Mouse (Mus musculus) heart, postnatal 0 days (tissue): Measurements from ENCODE around the gene Hells. TPM values are rescaled to one million over a fixed set of nuclear protein-coding genes. Genes with fewer than 3 reads are reported as not detected.
A peak's percentile ranks its signal among the peaks of the same experiment; 100 is the strongest.

Experiments
- ATAC-seq: fragments of 200-750 bp; cut with Nextera tagmentation; 2 replicates; pipeline ENCODE4 v1.8.0; 2017; ENCODE audit warnings: low read depth, moderate number of reproducible peaks, moderate library complexity; ENCODE audit not compliant: insufficient read depth
- DNase-seq: peaks from one replicate; pipeline ENCODE4 v3.0.0-alpha.2; 2016; ENCODE audit warnings: low spot score
- H3K27ac ChIP-seq: fragments of 300-500 bp; sonication (generic); 2 replicates; pipeline ENCODE4 v1.5.1; 2014; ENCODE audit warnings: low read depth, mild to moderate bottlenecking
- H3K27me3 ChIP-seq: fragments of 300-500 bp; sonication (generic); 2 replicates; pipeline ENCODE4 v1.6.1; 2014; ENCODE audit warnings: low read length, mixed read lengths; ENCODE audit not compliant: control insufficient read depth, insufficient read depth
- H3K36me3 ChIP-seq: fragments of 300-500 bp; sonication (generic); replicated peaks from 2 replicates; pipeline ENCODE4 v1.6.1; 2014; ENCODE audit warnings: low read length, mixed read lengths; ENCODE audit not compliant: control insufficient read depth, insufficient read depth
- H3K4me1 ChIP-seq: fragments of 300-500 bp; sonication (generic); 2 replicates; pipeline ENCODE4 v1.6.1; 2014; ENCODE audit warnings: antibody characterized with exemption; ENCODE audit not compliant: control insufficient read depth, insufficient read depth
- H3K4me2 ChIP-seq: fragments of 300-500 bp; sonication (generic); 2 replicates; pipeline ENCODE4 v1.6.1; 2014; ENCODE audit warnings: low read depth, mild to moderate bottlenecking, low read length, moderate library complexity
- H3K4me3 ChIP-seq: fragments of 300-500 bp; sonication (generic); 2 replicates; pipeline ENCODE4 v1.5.1; 2014; ENCODE audit warnings: low read depth, low read length
- H3K9ac ChIP-seq: fragments of 300-500 bp; sonication (generic); replicated peaks from 2 replicates; pipeline ENCODE4 v1.6.1; 2014; ENCODE audit warnings: low read depth, low read length, mixed read lengths
- H3K9me3 ChIP-seq: fragments of 300-500 bp; sonication (generic); replicated peaks from 2 replicates; pipeline ENCODE4 v1.6.1; 2016; ENCODE audit warnings: low read length; ENCODE audit not compliant: control insufficient read depth
- CTCF ChIP-seq: IDR thresholded peaks from 2 replicates; pipeline ENCODE4 v1.5.1; 2016; ENCODE audit warnings: antibody characterized with exemption, control low read depth, low read depth
- EP300 ChIP-seq: IDR thresholded peaks from 2 replicates; pipeline ENCODE4 v1.6.1; 2016; ENCODE audit warnings: antibody characterized with exemption, low read depth
- WGBS: fragments of 180-500 bp; shearing (Covaris S2); extraction: QIAGEN DNeasy Blood & Tissue Kit; methylation state at CpG from one replicate; pipeline ENCODE4 v1.1.7; 2014; 5-methylcytosine and 5-hydroxymethylcytosine counted together
- polyA plus RNA-seq: library from polyadenylated mRNA; unstranded; fragments of >200 nt; fragmentation: Nextera tagmentation; extraction: Ambion mirVana; gene quantifications from 2 replicates; pipeline ENCODE4 v1.2.1, GENCODE M21; 2015
- total RNA-seq: library from RNA; depleted of rRNA; stranded (reverse); fragments of >200 nt; gene quantifications from 2 replicates; pipeline ENCODE4 v1.2.3, GENCODE M21; 2014; ENCODE audit warnings: low replicate concordance

The Hells gene
- total and polyA plus RNA-seq, 2 experiments from 2014 or later: 4.1 to 6.0 TPM

- Histone ChIP-seq H3K27me3 (no peaks in the 10 kb centered on the region), H3K4me2 (no peak overlapping the region), H3K36me3 (peaks cover 32% of the 10 kb centered on the region), H3K4me3 (no peak overlapping the region), H3K9me3 (no peaks in the 10 kb centered on the region), H3K27ac (no peak overlapping the region), H3K4me1 (no peaks in the 10 kb centered on the region), H3K9ac (no peak overlapping the region)
- no peak for TF ChIP-seq CTCF
- no peak for TF ChIP-seq EP300
- no peak for DNase-seq
- no peak for ATAC-seq
- 92% methylated on average over 2 of the region's 2 CpGs for WGBS
Measured at GRCm38 (mm10) chr19:38944590-38945307, 14.0 kb downstream of the Hells start.

- 50% methylated on average over 6 of the region's 6 CpGs for WGBS
- Histone ChIP-seq H3K27ac (no peak overlapping the region), H3K27me3 (no peaks in the 10 kb centered on the region), H3K36me3 (no peaks in the 10 kb centered on the region), H3K4me2 (no peak overlapping the region), H3K9ac (no peak overlapping the region), H3K9me3 (no peaks in the 10 kb centered on the region), H3K4me1 (no peaks in the 10 kb centered on the region), H3K4me3 (no peak overlapping the region)
- TF ChIP-seq EP300: no peak
- no peak for TF ChIP-seq CTCF
- ATAC-seq: peak; percentile 30; the same call in 1 of the 2 replicates
- DNase-seq: peak; percentile 8
Measured at GRCm38 (mm10) chr19:38970741-38971140, 40.0 kb downstream of the Hells start.

DNA sequence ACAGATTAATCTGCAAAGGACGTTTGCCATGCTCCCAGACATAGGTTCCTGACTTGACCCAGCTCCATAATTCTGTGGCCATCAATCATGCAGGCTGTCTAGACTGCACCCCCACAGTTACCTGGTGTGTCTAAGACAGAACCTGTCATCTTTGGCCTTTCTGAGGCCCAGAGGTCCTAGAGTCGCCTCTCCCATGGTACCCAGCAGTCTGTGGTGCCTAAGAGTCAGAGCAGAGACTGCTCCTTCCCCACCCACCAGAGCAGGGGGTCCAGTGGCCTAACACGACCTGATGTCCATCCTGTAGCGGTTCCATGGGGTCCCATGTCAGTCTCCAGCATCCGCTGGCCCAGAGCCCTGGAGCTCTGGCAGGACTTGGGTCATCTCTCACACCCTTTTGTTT lies 41.9 kb downstream of the Hells start:
- Histone ChIP-seq H3K27ac (no peak overlapping the region), H3K4me2 (no peak overlapping the region), H3K27me3 (no peaks in the 10 kb centered on the region), H3K4me3 (no peak overlapping the region), H3K9ac (no peak overlapping the region), H3K36me3 (no peaks in the 10 kb centered on the region), H3K9me3 (no peaks in the 10 kb centered on the region), H3K4me1 (no peaks in the 10 kb centered on the region)
- 64% methylated on average over 5 of the region's 5 CpGs for WGBS
- ATAC-seq (no peak), DNase-seq (no peak)
- no peak for TF ChIP-seq EP300
- no peak for TF ChIP-seq CTCF

GRCm38 (mm10) chr19:38973666-38974065 lies 43.0 kb downstream of the Hells start:
- ATAC-seq (peak; percentile 53; the same call in 1 of the 2 replicates), DNase-seq (peak; percentile 7)
- 42% methylated on average over 7 of the region's 7 CpGs for WGBS

GRCm38 (mm10) chr19:38976269-38976668 lies 45.6 kb downstream of the Hells start:
- Histone ChIP-seq H3K4me3 (no peak overlapping the region), H3K36me3 (no peaks in the 10 kb centered on the region), H3K27me3 (no peaks in the 10 kb centered on the region), H3K9me3 (no peaks in the 10 kb centered on the region), H3K9ac (no peak overlapping the region), H3K4me1 (no peaks in the 10 kb centered on the region), H3K27ac (no peak overlapping the region), H3K4me2 (no peak overlapping the region)
- TF ChIP-seq CTCF (no peak), EP300 (no peak)
- DNase-seq (no peak), ATAC-seq (no peak)

More at GRCm38 (mm10) chr19:38973666-38974065, 43.0 kb downstream of the Hells start:
- Histone ChIP-seq H3K9ac (no peak overlapping the region), H3K27me3 (no peaks in the 10 kb centered on the region), H3K36me3 (no peaks in the 10 kb centered on the region), H3K4me1 (no peaks in the 10 kb centered on the region), H3K4me2 (no peak overlapping the region), H3K4me3 (no peak overlapping the region), H3K27ac (no peak overlapping the region), H3K9me3 (no peaks in the 10 kb centered on the region)
- TF ChIP-seq CTCF (no peak), EP300 (no peak)

DNA sequence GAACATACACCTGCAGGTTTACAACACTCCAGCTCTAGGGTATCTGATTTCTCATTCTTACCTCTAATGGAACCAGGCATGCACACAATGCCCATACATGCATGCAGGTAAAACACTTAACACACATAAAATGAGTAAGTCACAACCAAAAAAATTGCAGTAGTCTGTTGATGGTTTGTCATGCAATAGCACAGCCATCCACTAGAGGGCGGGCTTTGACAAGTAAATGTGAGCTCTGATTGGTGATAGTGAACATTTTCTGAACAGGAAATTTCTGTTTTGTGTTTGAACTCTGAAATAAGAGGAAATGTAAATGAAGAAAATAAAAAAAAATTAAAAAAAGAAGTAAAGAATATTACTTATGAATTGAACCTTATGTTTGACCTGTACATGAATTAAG lies 51.3 kb downstream of the Hells start:
- Histone ChIP-seq H3K36me3 (no peaks in the 10 kb centered on the region), H3K9me3 (no peaks in the 10 kb centered on the region), H3K9ac (no peak overlapping the region), H3K4me1 (no peaks in the 10 kb centered on the region), H3K27ac (no peak overlapping the region), H3K27me3 (no peaks in the 10 kb centered on the region), H3K4me2 (no peak overlapping the region), H3K4me3 (no peak overlapping the region)
- DNase-seq (peak; percentile 39), ATAC-seq (no peak)
- no peak for TF ChIP-seq EP300
- TF ChIP-seq CTCF: peak; percentile 85
- 0% methylated on average over 1 of the region's 1 CpGs for WGBS
